In the genomic region with DNA sequence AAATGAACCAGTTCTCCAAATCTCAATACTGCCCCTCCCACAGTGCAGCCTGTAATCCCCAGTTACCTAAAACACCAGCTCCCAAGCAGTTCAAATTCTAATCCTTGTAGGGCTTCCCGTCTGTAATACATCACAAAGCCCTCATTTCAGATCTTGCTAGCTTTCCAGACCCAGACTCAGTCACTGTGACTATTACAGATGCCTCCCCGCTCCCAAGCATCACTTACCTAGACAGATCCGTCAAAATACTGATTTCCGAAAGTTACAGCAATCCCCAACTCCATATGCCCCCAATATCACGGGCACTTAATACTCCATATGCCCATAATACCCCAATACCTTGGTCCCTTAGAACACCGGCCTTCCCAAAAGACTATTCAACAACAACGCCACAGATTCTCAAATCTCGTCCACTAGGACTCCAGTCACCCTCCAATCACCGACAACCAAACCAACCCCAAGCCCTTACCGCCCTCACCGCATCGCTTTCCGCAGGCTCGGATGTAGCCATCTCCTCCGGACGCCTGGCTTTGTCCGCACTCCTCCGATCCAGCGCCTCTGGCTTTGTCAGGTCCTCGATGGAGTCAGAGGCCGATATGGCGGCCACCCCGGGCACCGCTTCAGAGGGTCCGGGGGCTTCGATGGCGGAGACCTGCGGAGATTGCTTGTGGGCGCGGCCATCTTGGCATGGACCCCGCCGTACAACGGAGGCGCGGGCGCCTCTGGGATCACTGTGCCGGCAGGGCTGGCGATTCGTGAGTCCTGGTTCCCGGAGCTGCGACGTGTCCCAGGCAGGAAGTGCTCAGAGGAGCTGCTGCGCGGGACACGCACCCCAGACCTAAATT, we compare ENCODE assay signal across 9 mouse cellular contexts. TPM values are rescaled to one million over a fixed set of nuclear protein-coding genes. Genes with fewer than 3 reads are reported as not detected.
A peak's percentile ranks its signal among the peaks of the same experiment; 100 is the strongest.
DNase-seq lines count a peak whose midpoint lies in the region; ATAC-seq and TF ChIP-seq lines count a peak whose summit lies in the region.
"Had no signal": no experiment of that assay in that cellular context is flagged by ENCODE, and none has a peak within 500 bp of the region (broad histone marks: within the 10 kb centered on the region; RNA-seq: fewer than 3 reads in every experiment).

No protein-coding gene starts in this region.

- H3K27ac ChIP-seq in forebrain, embryonic 14.5 days (ENCODE audit: low read depth, low read length) = peak overlapping the region; percentile 86
- peak overlapping the region; percentile 78 for H3K27ac ChIP-seq in heart, postnatal 0 days (ENCODE audit: low read depth)
- no peak overlapping the region for H3K27ac ChIP-seq in liver, embryonic 13.5 days
- H3K27ac ChIP-seq in neural tube, embryonic 14.5 days (ENCODE audit: low read depth, low read length) = peak overlapping the region; percentile 93

- no peaks in the 10 kb centered on the region for H3K27me3 ChIP-seq in E14TG2a.4 (ENCODE audit: insufficient read depth, low read length)
- H3K27me3 ChIP-seq in forebrain, embryonic 14.5 days (replicated peaks; ENCODE audit: control insufficient read depth, insufficient read depth, low read length) = no peaks in the 10 kb centered on the region
- no peaks in the 10 kb centered on the region for H3K27me3 ChIP-seq in heart, postnatal 0 days (ENCODE audit: control insufficient read depth, insufficient read depth, low read length)
- peaks cover 30% of the 10 kb centered on the region for H3K27me3 ChIP-seq in liver, embryonic 13.5 days
- H3K27me3 ChIP-seq in neural tube, embryonic 14.5 days (ENCODE audit: control insufficient read depth, insufficient read depth, low read length) = no peaks in the 10 kb centered on the region

- peaks cover 28% of the 10 kb centered on the region for H3K4me1 ChIP-seq in E14TG2a.4 (replicated peaks; ENCODE audit: low read depth, low read length)
- H3K4me1 ChIP-seq in forebrain, embryonic 14.5 days (ENCODE audit: control insufficient read depth, insufficient read depth, low read length) = peaks cover 3% of the 10 kb centered on the region; the same call in 1 of the 2 replicates
- H3K4me1 ChIP-seq in heart, postnatal 0 days (ENCODE audit: control insufficient read depth, insufficient read depth) = peaks cover 12% of the 10 kb centered on the region; the same call in 1 of the 2 replicates
- H3K4me1 ChIP-seq in liver, embryonic 13.5 days (replicated peaks) = no peaks in the 10 kb centered on the region
- peaks cover 8% of the 10 kb centered on the region; the same call in 1 of the 2 replicates for H3K4me1 ChIP-seq in neural tube, embryonic 14.5 days (ENCODE audit: control insufficient read depth, insufficient read depth, low read length)

- H3K4me2 ChIP-seq in forebrain, embryonic 14.5 days (ENCODE audit: low read length) = peak overlapping the region; percentile 60
- peak overlapping the region; percentile 81 for H3K4me2 ChIP-seq in heart, postnatal 0 days (ENCODE audit: low read depth, low read length)
- H3K4me2 ChIP-seq in liver, embryonic 13.5 days = peak overlapping the region; percentile 46
- peak overlapping the region; percentile 43 for H3K4me2 ChIP-seq in neural tube, embryonic 14.5 days (ENCODE audit: low read depth, low read length)

- H3K4me3 ChIP-seq in E14TG2a.4 (replicated peaks; ENCODE audit: low read length) = peak overlapping the region; percentile 88
- H3K4me3 ChIP-seq in forebrain, embryonic 14.5 days (ENCODE audit: low read depth, low read length) = peak overlapping the region; percentile 59
- peak overlapping the region; percentile 73 for H3K4me3 ChIP-seq in heart, postnatal 0 days (ENCODE audit: low read depth, low read length)
- peak overlapping the region; percentile 56 for H3K4me3 ChIP-seq in liver, embryonic 13.5 days (replicated peaks)
- H3K4me3 ChIP-seq in neural tube, embryonic 14.5 days (ENCODE audit: low read depth, low read length) = peak overlapping the region; percentile 47

- WGBS in forebrain, embryonic 14.5 days = under 1% methylated on average over 45 of the region's 45 CpGs
- 1% methylated on average over 45 of the region's 45 CpGs for WGBS in heart, postnatal 0 days
- WGBS in liver, embryonic 13.5 days (ENCODE audit: insufficient replicate concordance) = 3% methylated on average over 45 of the region's 45 CpGs
- WGBS in neural tube, embryonic 14.5 days = under 1% methylated on average over 45 of the region's 45 CpGs

- H3K9ac ChIP-seq in forebrain, embryonic 14.5 days (ENCODE audit: low read length) = peak overlapping the region; percentile 85
- H3K9ac ChIP-seq in heart, postnatal 0 days (replicated peaks; ENCODE audit: low read depth, low read length) = peak overlapping the region; percentile 70
- 0 out of 2 replicates have a peak overlapping the region, but pooled peaks have one; percentile 36 for H3K9ac ChIP-seq in liver, embryonic 13.5 days
- peak overlapping the region; percentile 64 for H3K9ac ChIP-seq in neural tube, embryonic 14.5 days (replicated peaks; ENCODE audit: low read depth, low read length)

- peaks cover 10% of the 10 kb centered on the region for H3K36me3 ChIP-seq in E14TG2a.4 (ENCODE audit: insufficient read depth, low read length)
- H3K36me3 ChIP-seq in forebrain, embryonic 14.5 days (ENCODE audit: control insufficient read depth, insufficient read depth, low read length) = peaks cover 20% of the 10 kb centered on the region
- H3K36me3 ChIP-seq in heart, postnatal 0 days (replicated peaks; ENCODE audit: control insufficient read depth, insufficient read depth, low read length) = peaks cover 14% of the 10 kb centered on the region
- peaks cover 4% of the 10 kb centered on the region; the same call in 1 of the 2 replicates for H3K36me3 ChIP-seq in liver, embryonic 13.5 days
- peaks cover 14% of the 10 kb centered on the region; the same call in 1 of the 2 replicates for H3K36me3 ChIP-seq in neural tube, embryonic 14.5 days (ENCODE audit: control insufficient read depth, insufficient read depth, low read length)
- H3K36me3 ChIP-seq: G1E had no signal

- no peak for TF ChIP-seq EP300 in heart, postnatal 0 days (IDR thresholded peaks at IDR 0.05; ENCODE audit: low read depth)

- H3K9me3 ChIP-seq in E14TG2a.4 (ENCODE audit: low read length) = no peaks in the 10 kb centered on the region
- H3K9me3 ChIP-seq in forebrain, embryonic 14.5 days (replicated peaks; ENCODE audit: control insufficient read depth, low read length) = no peaks in the 10 kb centered on the region; the same call in 1 of the 2 replicates
- H3K9me3 ChIP-seq in heart, postnatal 0 days (replicated peaks; ENCODE audit: control insufficient read depth, low read length) = no peaks in the 10 kb centered on the region
- H3K9me3 ChIP-seq in liver, embryonic 13.5 days (replicated peaks) = no peaks in the 10 kb centered on the region
- H3K9me3 ChIP-seq in neural tube, embryonic 14.5 days (ENCODE audit: control insufficient read depth, low read length) = no peaks in the 10 kb centered on the region

- no peak for TF ChIP-seq CTCF in E14TG2a.4 (conservative IDR thresholded peaks at IDR 0.05; ENCODE audit: low read length)
- no peak for TF ChIP-seq CTCF in heart, postnatal 0 days (IDR thresholded peaks at IDR 0.05; ENCODE audit: low read depth)

- DNase-seq in forebrain, embryonic 14.5 days (ENCODE audit: low spot score) = peak; percentile 91
- DNase-seq in heart, postnatal 0 days (ENCODE audit: low spot score) = peak; percentile 85
- peak; percentile 86 to 91 for DNase-seq in kidney, postnatal 36 days
- DNase-seq in liver, embryonic 13.5 days = peak; percentile 14
- peak; percentile 87 for DNase-seq in testis, postnatal 14 days (ENCODE audit: low spot score)

- peak; percentile 97 for ATAC-seq in cerebellum, adult (ENCODE audit: insufficient number of reproducible peaks, low FRiP score, low TSS enrichment)
- peak; percentile 98 for ATAC-seq in forebrain, embryonic 14.5 days
- ATAC-seq in heart, postnatal 0 days (ENCODE audit: insufficient read depth, low read depth) = peak; percentile 98
- peak; percentile 77 for ATAC-seq in liver, embryonic 13.5 days (ENCODE audit: low read depth)
- peak; percentile 99 for ATAC-seq in neural tube, embryonic 14.5 days (ENCODE audit: low read depth)

RNA-seq across cellular contexts. Expression of gene Zfp37, which starts 22.8 kb away (rescaled TPM):
- polyA plus RNA-seq in forebrain, embryonic 14.5 days (2014; fragmentation: Nextera tagmentation; extraction: Ambion mirVana) = 17.7 and 20.2 TPM in 2 replicates
- 4.5 and 9.5 TPM in 2 replicates for total RNA-seq in heart, postnatal 0 days (2014; rRNA removed; ENCODE audit: low replicate concordance)
- polyA plus RNA-seq in heart, postnatal 0 days (2015; fragmentation: Nextera tagmentation; extraction: Ambion mirVana) = 2.8 TPM in 2 replicates
- 0.47 and 0.78 TPM in 2 replicates for polyA plus RNA-seq in liver, embryonic 13.5 days (2015; fragmentation: Nextera tagmentation; extraction: Ambion mirVana)
- polyA plus RNA-seq in neural tube, embryonic 14.5 days (2014; fragmentation: Nextera tagmentation; extraction: Ambion mirVana) = 38.7 and 40.8 TPM in 2 replicates
- polyA plus RNA-seq: G1E had no signal

RNA-seq across cellular contexts. Expression of gene Slc31a2, which starts 54.3 kb away (rescaled TPM):
- 4.0 and 7.2 TPM in 2 replicates for polyA plus RNA-seq in forebrain, embryonic 14.5 days (2014; fragmentation: Nextera tagmentation; extraction: Ambion mirVana)
- 31.4 and 33.2 TPM in 2 replicates for total RNA-seq in heart, postnatal 0 days (2014; rRNA removed; ENCODE audit: low replicate concordance)
- 15.6 and 16.7 TPM in 2 replicates for polyA plus RNA-seq in heart, postnatal 0 days (2015; fragmentation: Nextera tagmentation; extraction: Ambion mirVana)
- 5.6 and 6.7 TPM in 2 replicates for polyA plus RNA-seq in liver, embryonic 13.5 days (2015; fragmentation: Nextera tagmentation; extraction: Ambion mirVana)
- 10.9 and 17.5 TPM in 2 replicates for polyA plus RNA-seq in neural tube, embryonic 14.5 days (2014; fragmentation: Nextera tagmentation; extraction: Ambion mirVana)

RNA-seq across cellular contexts. Expression of gene Mup21, which starts 57.4 kb away (rescaled TPM):
- not detected in 2 replicates for polyA plus RNA-seq in forebrain, embryonic 14.5 days (2014; fragmentation: Nextera tagmentation; extraction: Ambion mirVana)
- not detected in 2 replicates for total RNA-seq in heart, postnatal 0 days (2014; rRNA removed; ENCODE audit: low replicate concordance)
- polyA plus RNA-seq in heart, postnatal 0 days (2015; fragmentation: Nextera tagmentation; extraction: Ambion mirVana) = not detected in 2 replicates
- polyA plus RNA-seq in liver, embryonic 13.5 days (2015; fragmentation: Nextera tagmentation; extraction: Ambion mirVana) = not detected in 2 replicates
- polyA plus RNA-seq in neural tube, embryonic 14.5 days (2014; fragmentation: Nextera tagmentation; extraction: Ambion mirVana) = not detected in 2 replicates
- total RNA-seq: G1E had no signal
- polyA plus RNA-seq: G1E had no signal

Comparison
In these comparisons a context has a peak if more than half of its experiments do, and no peak if none do; other contexts are left out.
1. DNase-seq: peak in every context shown above with its lines; median percentile 91 in forebrain, embryonic 14.5 days; 88 in kidney, postnatal 36 days; 87 in testis, postnatal 14 days; 85 in heart, postnatal 0 days; 14 in liver, embryonic 13.5 days.